Mouse (Mus musculus) embryonic facial prominence, embryonic 11.5 days (tissue): ENCODE measurements at regions not wholly inside any gene's neighbourhood (a gene's known extent, or its start where the extent isn't known, plus 50 kb on each side); places are given as distances from the start of the nearest gene placed in this dataset.
"Not testable (repeated sequence)": the region's sequence is repeated elsewhere in the genome, so short reads cannot be mapped to it uniquely, and the experiment has no call there.

Experiments used
- ATAC-seq: fragments of 200-750 bp; cut with Nextera tagmentation; replicated peaks from 2 replicates; pipeline ENCODE4 v1.8.0; 2017; ENCODE audit warnings: low read depth; ENCODE audit not compliant: insufficient number of reproducible peaks, low FRiP score, low TSS enrichment
- DNase-seq: peaks from one replicate; pipeline ENCODE4 v3.0.0-alpha.2; 2015; ENCODE audit warnings: low spot score
- H3K27ac ChIP-seq: fragments of 300-500 bp; sonication (generic); replicated peaks from 2 replicates; pipeline ENCODE4 v1.5.1; 2014; ENCODE audit warnings: mild to moderate bottlenecking, low read depth, low read length, control low read depth
- H3K27me3 ChIP-seq: fragments of 300-500 bp; sonication (generic); 2 replicates; pipeline ENCODE4 v1.6.1; 2014; ENCODE audit warnings: mild to moderate bottlenecking, low read length, moderate library complexity, mixed read lengths; ENCODE audit not compliant: control insufficient read depth, insufficient read depth
- H3K36me3 ChIP-seq: fragments of 300-500 bp; sonication (generic); replicated peaks from 2 replicates; pipeline ENCODE4 v1.6.1; 2014; ENCODE audit warnings: low read depth, mild to moderate bottlenecking, low read length, moderate library complexity, mixed read lengths; ENCODE audit not compliant: control insufficient read depth, insufficient read depth
- H3K4me1 ChIP-seq: fragments of 300-500 bp; sonication (generic); 2 replicates; pipeline ENCODE4 v1.6.1; 2014; ENCODE audit warnings: low read length, mixed read lengths; ENCODE audit not compliant: control insufficient read depth, insufficient read depth
- H3K4me2 ChIP-seq: fragments of 300-500 bp; sonication (generic); 2 replicates; pipeline ENCODE4 v1.6.1; 2014; ENCODE audit warnings: low read depth, mild to moderate bottlenecking, control low read depth, low read length, moderate library complexity
- H3K4me3 ChIP-seq: fragments of 300-500 bp; sonication (generic); 2 replicates; pipeline ENCODE4 v1.5.1; 2014; ENCODE audit warnings: low read depth, low read length, control low read depth
- H3K9ac ChIP-seq: fragments of 300-500 bp; sonication (generic); replicated peaks from 2 replicates; pipeline ENCODE4 v1.6.1; 2014; ENCODE audit warnings: mild to moderate bottlenecking, control low read depth, low read length
- H3K9me3 ChIP-seq: fragments of 300-500 bp; sonication (generic); replicated peaks from 2 replicates; pipeline ENCODE4 v1.6.1; 2016; ENCODE audit warnings: mild to moderate bottlenecking, low read length, inconsistent platforms, mixed read lengths; ENCODE audit not compliant: control insufficient read depth
- WGBS: fragments of 180-500 bp; shearing (Covaris S2); extraction: QIAGEN DNeasy Blood & Tissue Kit; methylation state at CpG from one replicate; pipeline ENCODE4 v1.1.7; 2014; 5-methylcytosine and 5-hydroxymethylcytosine counted together

- no peaks in the 10 kb centered on the region for H3K4me1 ChIP-seq
- H3K36me3 ChIP-seq: no peaks in the 10 kb centered on the region
- no peak for ATAC-seq
- no peaks in the 10 kb centered on the region for H3K27me3 ChIP-seq
- DNase-seq: no peak
- 81% methylated on average over 2 of the region's 2 CpGs for WGBS
- H3K4me2 ChIP-seq: no peak overlapping the region
- no peak overlapping the region for H3K27ac ChIP-seq
- no peaks in the 10 kb centered on the region for H3K9me3 ChIP-seq
- H3K4me3 ChIP-seq: no peak overlapping the region
- H3K9ac ChIP-seq: no peak overlapping the region
These were observed 725.4 kb upstream of the Impad1 start for GRCm38 (mm10) chr4:5518522-5518921.

- H3K4me1 ChIP-seq, H3K27me3 ChIP-seq, H3K4me3 ChIP-seq, H3K9me3 ChIP-seq, DNase-seq, H3K9ac ChIP-seq, H3K36me3 ChIP-seq, ATAC-seq, H3K27ac ChIP-seq, H3K4me2 ChIP-seq: not testable (repeated sequence)
- 84% methylated on average over 6 of the region's 6 CpGs for WGBS
These were observed 722.3 kb upstream of the Impad1 start for GRCm38 (mm10) chr4:5515426-5515825.

- Histone ChIP-seq H3K4me3 (no peak overlapping the region), H3K9ac (no peak overlapping the region), H3K4me2 (no peak overlapping the region), H3K27ac (no peak overlapping the region), H3K9me3 (no peaks in the 10 kb centered on the region), H3K27me3 (no peaks in the 10 kb centered on the region), H3K36me3 (no peaks in the 10 kb centered on the region), H3K4me1 (no peaks in the 10 kb centered on the region)
- DNase-seq (no peak), ATAC-seq (no peak)
These were observed 718.6 kb upstream of the Impad1 start for GRCm38 (mm10) chr4:5511743-5512142.

- H3K9me3 ChIP-seq: no peaks in the 10 kb centered on the region
- H3K27me3 ChIP-seq: no peaks in the 10 kb centered on the region
- no peak overlapping the region for H3K4me2 ChIP-seq
- H3K9ac ChIP-seq: no peak overlapping the region
- ATAC-seq (no peak), DNase-seq (no peak)
- WGBS: 88% methylated on average over 5 of the region's 5 CpGs
- no peaks in the 10 kb centered on the region for H3K4me1 ChIP-seq
- H3K27ac ChIP-seq: no peak overlapping the region
- no peaks in the 10 kb centered on the region for H3K36me3 ChIP-seq
- no peak overlapping the region for H3K4me3 ChIP-seq
These were observed 716.2 kb upstream of the Impad1 start for GRCm38 (mm10) chr4:5509398-5509797.

GRCm38 (mm10) chr4:5495012-5495411 is 701.9 kb upstream of the Impad1 start:
- Histone ChIP-seq H3K36me3 (no peaks in the 10 kb centered on the region), H3K4me2 (no peak overlapping the region), H3K4me3 (no peak overlapping the region), H3K27ac (no peak overlapping the region), H3K4me1 (no peaks in the 10 kb centered on the region), H3K9ac (no peak overlapping the region), H3K27me3 (no peaks in the 10 kb centered on the region), H3K9me3 (no peaks in the 10 kb centered on the region)
- 71% methylated on average over 1 of the region's 1 CpGs for WGBS
- ATAC-seq (no peak), DNase-seq (no peak)

- H3K4me3 ChIP-seq: no peak overlapping the region
- WGBS: 51% methylated on average over 1 of the region's 1 CpGs
- ATAC-seq: no peak
- no peak overlapping the region for H3K9ac ChIP-seq
- no peaks in the 10 kb centered on the region for H3K27me3 ChIP-seq
- DNase-seq: peak; percentile 10
- no peak overlapping the region for H3K27ac ChIP-seq
- no peaks in the 10 kb centered on the region for H3K4me1 ChIP-seq
- no peaks in the 10 kb centered on the region for H3K9me3 ChIP-seq
- H3K36me3 ChIP-seq: no peaks in the 10 kb centered on the region
- H3K4me2 ChIP-seq: no peak overlapping the region
These were observed 701.2 kb upstream of the Impad1 start for GRCm38 (mm10) chr4:5494072-5495000.

- Histone ChIP-seq H3K36me3 (no peaks in the 10 kb centered on the region), H3K27me3 (no peaks in the 10 kb centered on the region), H3K4me1 (no peaks in the 10 kb centered on the region), H3K9me3 (no peaks in the 10 kb centered on the region), H3K4me2 (no peak overlapping the region), H3K27ac (no peak overlapping the region), H3K4me3 (no peak overlapping the region), H3K9ac (no peak overlapping the region)
- DNase-seq: no peak
- WGBS: 88% methylated on average over 2 of the region's 2 CpGs
- ATAC-seq: no peak
These were observed 693.6 kb upstream of the Impad1 start for GRCm38 (mm10) chr4:5486786-5487185.

GRCm38 (mm10) chr4:5471891-5472558 is 678.9 kb upstream of the Impad1 start:
- H3K4me1 ChIP-seq: no peaks in the 10 kb centered on the region
- no peaks in the 10 kb centered on the region for H3K36me3 ChIP-seq
- H3K9me3 ChIP-seq: no peaks in the 10 kb centered on the region
- H3K27me3 ChIP-seq: no peaks in the 10 kb centered on the region
- 68% methylated on average over 3 of the region's 3 CpGs for WGBS
- DNase-seq (no peak), ATAC-seq (no peak)
- H3K4me2 ChIP-seq: no peak overlapping the region
- H3K27ac ChIP-seq: no peak overlapping the region
- H3K4me3 ChIP-seq: no peak overlapping the region
- H3K9ac ChIP-seq: no peak overlapping the region
